12 mouse cellular contexts compared by ENCODE assay signal in genomic region chr11:119715437-119715836, GRCm38 (mm10).
DNase-seq lines count a peak whose midpoint lies in the region; ATAC-seq and TF ChIP-seq lines count a peak whose summit lies in the region.
"Had no signal": no experiment of that assay in that cellular context is flagged by ENCODE, and none has a peak within 500 bp of the region (broad histone marks: within the 10 kb centered on the region; RNA-seq: fewer than 3 reads in every experiment).

No protein-coding gene starts in this region.

- no peak overlapping the region for H3K9ac ChIP-seq in kidney, postnatal 0 days (ENCODE audit: low read depth, low read length)
- H3K9ac ChIP-seq in neural tube, embryonic 13.5 days, result no peak overlapping the region
- no peak overlapping the region for H3K9ac ChIP-seq in hindbrain, embryonic 14.5 days
- H3K9ac ChIP-seq in stomach, postnatal 0 days (ENCODE audit: low read length), result no peak overlapping the region
- H3K9ac ChIP-seq: heart, embryonic 13.5 days had no signal

- H3K4me1 ChIP-seq in kidney, postnatal 0 days (replicated peaks; ENCODE audit: insufficient read depth, low read length), result peaks cover 4% of the 10 kb centered on the region; the same call in 1 of the 2 replicates
- H3K4me1 ChIP-seq in neural tube, embryonic 13.5 days (replicated peaks), result peaks cover 31% of the 10 kb centered on the region
- H3K4me1 ChIP-seq in hindbrain, embryonic 14.5 days (replicated peaks; ENCODE audit: control insufficient read depth, insufficient read depth, low read length), result peaks cover 16% of the 10 kb centered on the region
- H3K4me1 ChIP-seq in stomach, postnatal 0 days (replicated peaks; ENCODE audit: control insufficient read depth, insufficient read depth), result no peaks in the 10 kb centered on the region

- TF ChIP-seq EP300 in stomach, postnatal 0 days (optimal IDR thresholded peaks at IDR 0.05), result no peak

- H3K9me3 ChIP-seq in kidney, postnatal 0 days (replicated peaks; ENCODE audit: low read length), result no peaks in the 10 kb centered on the region
- no peaks in the 10 kb centered on the region; the same call in none of the 2 replicates for H3K9me3 ChIP-seq in neural tube, embryonic 13.5 days
- H3K9me3 ChIP-seq in hindbrain, embryonic 14.5 days (ENCODE audit: control insufficient read depth, low read length), result no peaks in the 10 kb centered on the region
- no peaks in the 10 kb centered on the region for H3K9me3 ChIP-seq in stomach, postnatal 0 days (ENCODE audit: control insufficient read depth, low read length)
- H3K9me3 ChIP-seq: heart, embryonic 13.5 days had no signal

- no peak overlapping the region for H3K27ac ChIP-seq in kidney, postnatal 0 days
- peak overlapping the region; percentile 28; the same call in 1 of the 2 replicates for H3K27ac ChIP-seq in neural tube, embryonic 13.5 days (replicated peaks)
- H3K27ac ChIP-seq in hindbrain, embryonic 14.5 days, result peak overlapping the region; percentile 51; the same call in 1 of the 2 replicates
- H3K27ac ChIP-seq in stomach, postnatal 0 days (replicated peaks), result peak overlapping the region; percentile 58
- H3K27ac ChIP-seq: heart, embryonic 13.5 days had no signal

- WGBS in kidney, postnatal 0 days, result 26% methylated on average over 5 of the region's 5 CpGs
- WGBS in neural tube, embryonic 13.5 days, result 58% methylated on average over 5 of the region's 5 CpGs
- WGBS in hindbrain, embryonic 14.5 days, result 35% methylated on average over 5 of the region's 5 CpGs
- WGBS in stomach, postnatal 0 days, result 42% methylated on average over 5 of the region's 5 CpGs

- no peak overlapping the region for H3K4me2 ChIP-seq in kidney, postnatal 0 days (ENCODE audit: low read length)
- no peak overlapping the region for H3K4me2 ChIP-seq in neural tube, embryonic 13.5 days
- H3K4me2 ChIP-seq in hindbrain, embryonic 14.5 days (replicated peaks), result no peak overlapping the region
- H3K4me2 ChIP-seq in stomach, postnatal 0 days (replicated peaks; ENCODE audit: low read depth), result no peak overlapping the region
- H3K4me2 ChIP-seq: heart, embryonic 13.5 days; midbrain, embryonic 11.5 days had no signal

- DNase-seq in kidney, postnatal 0 days (ENCODE audit: low spot score), result peak; percentile 57
- DNase-seq in kidney, postnatal 10 days, result no peak
- DNase-seq in neural tube, embryonic 10.5 days (ENCODE audit: extremely low spot score, low spot score), result no peak
- no peak for DNase-seq in hindbrain, embryonic 14.5 days (ENCODE audit: low spot score)
- DNase-seq in stomach, postnatal 0 days (ENCODE audit: low spot score), result no peak
- DNase-seq in urinary bladder, postnatal 4 days (ENCODE audit: low spot score in 2 of 2), result no peak
- DNase-seq: gastrocnemius, postnatal 36 days; retina, postnatal 1 day had no signal

- peak; percentile 46; the same call in 1 of the 2 replicates for TF ChIP-seq CTCF in kidney, postnatal 0 days (IDR thresholded peaks at IDR 0.05; ENCODE audit: low read depth)
- TF ChIP-seq CTCF in stomach, postnatal 0 days (IDR thresholded peaks at IDR 0.05; ENCODE audit: low read depth), result peak; percentile 43

- H3K27me3 ChIP-seq in kidney, postnatal 0 days (ENCODE audit: insufficient read depth, low read length), result no peaks in the 10 kb centered on the region
- no peaks in the 10 kb centered on the region for H3K27me3 ChIP-seq in neural tube, embryonic 13.5 days
- no peaks in the 10 kb centered on the region for H3K27me3 ChIP-seq in hindbrain, embryonic 14.5 days (ENCODE audit: control insufficient read depth, insufficient read depth, low read length)
- no peaks in the 10 kb centered on the region for H3K27me3 ChIP-seq in stomach, postnatal 0 days (ENCODE audit: control insufficient read depth, insufficient read depth, low read length)
- H3K27me3 ChIP-seq: heart, embryonic 13.5 days had no signal

- no peak overlapping the region for H3K4me3 ChIP-seq in kidney, postnatal 0 days (replicated peaks; ENCODE audit: low read depth, low read length)
- H3K4me3 ChIP-seq in neural tube, embryonic 13.5 days, result no peak overlapping the region
- H3K4me3 ChIP-seq in hindbrain, embryonic 14.5 days (replicated peaks; ENCODE audit: low read length), result no peak overlapping the region
- no peak overlapping the region for H3K4me3 ChIP-seq in stomach, postnatal 0 days (ENCODE audit: low read depth, low read length)
- H3K4me3 ChIP-seq: heart, embryonic 13.5 days had no signal

- ATAC-seq in kidney, postnatal 0 days (replicated peaks; ENCODE audit: low FRiP score, low read depth), result no peak; the same call in 1 of the 2 replicates
- no peak for ATAC-seq in neural tube, embryonic 13.5 days (ENCODE audit: low read depth)
- ATAC-seq in hindbrain, embryonic 14.5 days (ENCODE audit: low FRiP score), result no peak
- ATAC-seq in stomach, postnatal 0 days (ENCODE audit: low FRiP score, low TSS enrichment), result peak; percentile 27; the same call in 1 of the 2 replicates
- ATAC-seq: forebrain, embryonic 16.5 days had no signal

- H3K36me3 ChIP-seq in kidney, postnatal 0 days (ENCODE audit: insufficient read depth, low read length), result no peaks in the 10 kb centered on the region
- H3K36me3 ChIP-seq in neural tube, embryonic 13.5 days, result no peaks in the 10 kb centered on the region
- H3K36me3 ChIP-seq in hindbrain, embryonic 14.5 days (replicated peaks; ENCODE audit: control insufficient read depth, insufficient read depth), result no peaks in the 10 kb centered on the region
- no peaks in the 10 kb centered on the region for H3K36me3 ChIP-seq in stomach, postnatal 0 days (ENCODE audit: control insufficient read depth, insufficient read depth, low read length)
